30 mouse cellular contexts compared by ENCODE assay signal in the genomic region with DNA sequence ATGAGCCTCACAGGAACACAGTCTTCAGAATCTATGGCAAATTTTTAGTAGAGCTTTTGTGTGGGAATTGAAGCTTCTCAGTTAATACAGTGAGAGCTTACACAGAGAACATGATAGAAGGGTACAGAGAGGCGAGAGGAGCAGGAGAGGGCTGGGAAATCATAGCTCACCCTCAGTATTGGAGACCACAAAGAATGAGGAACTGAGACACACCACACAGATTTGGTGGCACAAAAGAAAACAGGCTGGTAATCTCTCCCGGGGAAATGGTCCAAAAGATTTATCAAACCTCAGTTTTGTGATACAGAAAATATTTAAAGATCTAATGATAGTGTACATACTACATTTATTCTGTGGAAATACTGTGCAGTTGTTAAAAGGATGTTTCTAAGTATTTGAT. TPM values are rescaled to one million over a fixed set of nuclear protein-coding genes. Genes with fewer than 3 reads are reported as not detected.
A peak's percentile ranks its signal among the peaks of the same experiment; 100 is the strongest.
DNase-seq lines count a peak whose midpoint lies in the region; ATAC-seq and TF ChIP-seq lines count a peak whose summit lies in the region.
"Had no signal": no experiment of that assay in that cellular context is flagged by ENCODE, and none has a peak within 500 bp of the region (broad histone marks: within the 10 kb centered on the region; RNA-seq: fewer than 3 reads in every experiment).

No protein-coding gene starts in this region.

- TF ChIP-seq RAD21 in MEL (IDR thresholded peaks at IDR 0.05; ENCODE audit: low read depth, low read length), result no peak

- no peak for TF ChIP-seq POLR2A in MEL (IDR thresholded peaks at IDR 0.05; ENCODE audit: control insufficient read depth in 1 of 2, insufficient read depth in 1 of 2, low read depth in 1 of 2, low read length in 2 of 2, poor library complexity in 1 of 2)

- H3K27ac ChIP-seq in MEL (ENCODE audit: control insufficient read depth, low read depth, low read length), result no peak overlapping the region
- H3K27ac ChIP-seq in macrophage, result peak overlapping the region; percentile 28; the same call in 1 of the 2 replicates
- H3K27ac ChIP-seq in hindbrain, embryonic 13.5 days, result no peak overlapping the region
- no peak overlapping the region for H3K27ac ChIP-seq in layer of hippocampus, adult 2 months
- H3K27ac ChIP-seq: forebrain, embryonic 13.5 days; hindbrain, embryonic 12.5 days; kidney, postnatal 0 days; left cerebral cortex, adult 2 months; limb, embryonic 12.5 days; liver, embryonic 15.5 days; midbrain, embryonic 13.5 days; neural tube, embryonic 15.5 days had no signal

- intact Hi-C loops in gastrocnemius, postnatal 36 days (cut with DNase I), result no loop called here

- no peak overlapping the region for H3K4me2 ChIP-seq in hindbrain, embryonic 13.5 days
- H3K4me2 ChIP-seq: forebrain, embryonic 13.5 days; hindbrain, embryonic 12.5 days; limb, embryonic 12.5 days; liver, embryonic 15.5 days; lung, embryonic 14.5 days; midbrain, embryonic 13.5 days; neural tube, embryonic 15.5 days had no signal

- 7% methylated on average over 2 of the region's 2 CpGs for WGBS in macrophage (ENCODE audit: missing documents)
- WGBS in hindbrain, embryonic 13.5 days, result 81% methylated on average over 2 of the region's 2 CpGs

- no peak for TF ChIP-seq EP300 in MEL (IDR thresholded peaks at IDR 0.05; ENCODE audit: low read depth in 1 of 2, low read length in 2 of 2)

- no peaks in the 10 kb centered on the region for H3K9me3 ChIP-seq in MEL (replicated peaks; ENCODE audit: insufficient read depth, low read length)
- H3K9me3 ChIP-seq in hindbrain, embryonic 13.5 days, result no peaks in the 10 kb centered on the region
- H3K9me3 ChIP-seq: forebrain, embryonic 13.5 days; hindbrain, embryonic 12.5 days; limb, embryonic 12.5 days; liver, embryonic 15.5 days; megakaryocyte, embryonic 14.5 days; midbrain, embryonic 13.5 days; neural tube, embryonic 15.5 days had no signal

- no peaks in the 10 kb centered on the region; a peak in 1 of 4 replicates for H3K27me3 ChIP-seq in MEL (ENCODE audit: control insufficient read depth in 1 of 2, insufficient read depth in 2 of 2, low read length in 2 of 2)
- no peaks in the 10 kb centered on the region for H3K27me3 ChIP-seq in splenic B cell, adult 2 months (ENCODE audit: control insufficient read depth, insufficient read depth, low read length, poor library complexity, severe bottlenecking)
- H3K27me3 ChIP-seq in hindbrain, embryonic 13.5 days, result no peaks in the 10 kb centered on the region
- H3K27me3 ChIP-seq: forebrain, embryonic 13.5 days; hindbrain, embryonic 12.5 days; limb, embryonic 12.5 days; liver, embryonic 15.5 days; midbrain, embryonic 13.5 days; neural tube, embryonic 15.5 days had no signal

- H3K36me3 ChIP-seq in MEL (ENCODE audit: control insufficient read depth in 1 of 2, insufficient read depth in 2 of 2, low read length in 2 of 2) (no peaks in the 10 kb centered on the region), macrophage (ENCODE audit: inconsistent target) (no peaks in the 10 kb centered on the region)
- H3K36me3 ChIP-seq in splenic B cell, adult 2 months (ENCODE audit: control insufficient read depth, insufficient read depth, low read length, poor library complexity, severe bottlenecking), result no peaks in the 10 kb centered on the region
- no peaks in the 10 kb centered on the region for H3K36me3 ChIP-seq in hindbrain, embryonic 13.5 days
- H3K36me3 ChIP-seq: hindbrain, embryonic 12.5 days; limb, embryonic 12.5 days; liver, embryonic 15.5 days; midbrain, embryonic 13.5 days; neural tube, embryonic 15.5 days had no signal

- H3K79me2 ChIP-seq in MEL (ENCODE audit: control insufficient read depth, insufficient read depth, low read length, poor library complexity) (no peaks in the 10 kb centered on the region), macrophage (ENCODE audit: inconsistent target) (no peaks in the 10 kb centered on the region)

- peak; percentile 72 for DNase-seq in A20 (ENCODE audit: low read depth, low spot score)
- no peak for DNase-seq in MEL (ENCODE audit: low read depth, low spot score)
- peak; percentile 61 for DNase-seq in splenic B cell, adult 2 months (ENCODE audit: low read depth, low spot score)
- no peak for DNase-seq in gastrocnemius, postnatal 36 days
- no peak for DNase-seq in layer of hippocampus, adult 2 months (ENCODE audit: low spot score in 2 of 2)
- DNase-seq: adrenal gland, postnatal 25 days; cerebellum, adult 18-20 months; cerebellum, postnatal 10 days; gastrocnemius, postnatal 14 days; heart, postnatal 14 days; kidney, adult 8-10 months; layer of hippocampus, adult 9-11 months; lung, embryonic 14.5 days; lung, postnatal 14 days; right cerebral cortex, adult 18-20 months; right cerebral cortex, postnatal 4 days; thymus, adult 2 months; thymus, postnatal 36 days had no signal

- no peak overlapping the region for H3K9ac ChIP-seq in MEL (ENCODE audit: control insufficient read depth, low read depth, low read length, poor library complexity, severe bottlenecking)
- H3K9ac ChIP-seq in hindbrain, embryonic 13.5 days, result no peak overlapping the region
- H3K9ac ChIP-seq: forebrain, embryonic 13.5 days; hindbrain, embryonic 12.5 days; limb, embryonic 12.5 days; liver, embryonic 15.5 days; lung, embryonic 14.5 days; midbrain, embryonic 13.5 days; neural tube, embryonic 15.5 days had no signal

- no peak for TF ChIP-seq CTCF in MEL (IDR thresholded peaks at IDR 0.05 in 2 of 3, conservative IDR thresholded peaks at IDR 0.05 in 1 of 3; ENCODE audit: control insufficient read depth in 1 of 3, insufficient read depth in 1 of 3, low read depth in 2 of 3, low read length in 3 of 3, poor library complexity in 1 of 3, severe bottlenecking in 1 of 3)
- TF ChIP-seq CTCF in layer of hippocampus, adult 2 months (conservative IDR thresholded peaks at IDR 0.05), result no peak

- H3K4me1 ChIP-seq in MEL (ENCODE audit: control insufficient read depth in 1 of 2, insufficient read depth in 2 of 2, low read length in 2 of 2), result no peaks in the 10 kb centered on the region
- H3K4me1 ChIP-seq in hindbrain, embryonic 13.5 days (replicated peaks), result no peaks in the 10 kb centered on the region
- H3K4me1 ChIP-seq: forebrain, embryonic 13.5 days; hindbrain, embryonic 12.5 days; limb, embryonic 12.5 days; liver, embryonic 15.5 days; megakaryocyte, embryonic 14.5 days; midbrain, embryonic 13.5 days; neural tube, embryonic 15.5 days had no signal

- ATAC-seq in hindbrain, embryonic 13.5 days (ENCODE audit: low FRiP score), result no peak
- ATAC-seq: forebrain, embryonic 13.5 days; intestine, embryonic 16.5 days; midbrain, embryonic 13.5 days had no signal

- no peak overlapping the region for H3K4me3 ChIP-seq in MEL (ENCODE audit: control insufficient read depth in 1 of 2, insufficient read depth in 1 of 2, low read depth in 2 of 2, low read length in 2 of 2)
- H3K4me3 ChIP-seq in macrophage (ENCODE audit: inconsistent target), result no peak overlapping the region
- no peak overlapping the region for H3K4me3 ChIP-seq in hindbrain, embryonic 13.5 days
- H3K4me3 ChIP-seq in layer of hippocampus, adult 2 months, result no peak overlapping the region
- H3K4me3 ChIP-seq: forebrain, embryonic 13.5 days; hindbrain, embryonic 12.5 days; left cerebral cortex, adult 2 months; limb, embryonic 12.5 days; liver, embryonic 15.5 days; megakaryocyte, embryonic 14.5 days; midbrain, embryonic 13.5 days; neural tube, embryonic 15.5 days had no signal

TF ChIP-seq in MEL, 35 proteins besides CTCF, POLR2A, EP300 and RAD21:
- peak; percentile 48; the same call in 1 of the 2 replicates for TF ChIP-seq RCOR1 (IDR thresholded peaks at IDR 0.05; ENCODE audit: low read depth, low read length)
- no peak for TF ChIP-seq MEF2A (IDR thresholded peaks at IDR 0.05; ENCODE audit: extremely low read depth, insufficient replicate concordance, low read depth, low read length, poor library complexity, severe bottlenecking)

RNA-seq across cellular contexts. Expression of a gene that starts 11.6 kb away (rescaled TPM):
- total RNA-seq in MEL (2012; rRNA removed), result not detected in 2 replicates
- not detected for polyA plus RNA-seq in MEL (2012; ENCODE audit: insufficient read depth in 1 of 2, insufficient read length in 2 of 2, low read depth in 1 of 2, low replicate concordance in 2 of 2, missing spikeins in 1 of 2)
- total RNA-seq in macrophage (2018; cell fraction: chromatin; rRNA removed), result 100 to 1,000 TPM in 18 of 26 experiments, 10 to 100 TPM in 8; 22.8 to 344 (median 153) TPM
- total RNA-seq in macrophage (2018; cell fraction: cytosol; rRNA removed), result 10 to 100 TPM; 18.9 to 91.9 (median 49.2) TPM
- 100 to 1,000 TPM in 14 of 26 experiments, 10 to 100 TPM in 12; 28.9 to 238 (median 118) TPM for total RNA-seq in macrophage (2018; cell fraction: nucleus; rRNA removed)
- polyA plus RNA-seq in macrophage (2018), result 13.7 to 42.1 TPM (median 34.1 TPM) in 3 replicates
- 25.3 and 25.8 TPM in 2 replicates for polyA plus RNA-seq in hindbrain, embryonic 13.5 days (2015; fragmentation: Nextera tagmentation; extraction: Ambion mirVana)
- 1 to 10 TPM; 2.2 to 2.9 TPM for total RNA-seq in gastrocnemius, postnatal 36 days (2021)
- total RNA-seq in layer of hippocampus, adult 2 months (2021), result 10 to 100 TPM; 17.6 to 21.4 TPM

Comparison
In these comparisons a context has a peak if more than half of its experiments do, and no peak if none do; other contexts are left out.
1. DNase-seq: peak in A20 (single experiment) and splenic B cell, adult 2 months (single experiment); none in MEL (single experiment), gastrocnemius, postnatal 36 days (0 of 2) and layer of hippocampus, adult 2 months (0 of 2).
2. RNA of a gene that starts 11.6 kb away (total RNA-seq): 17.6 to 21.4 TPM in layer of hippocampus, adult 2 months; 2.2 to 2.9 TPM in gastrocnemius, postnatal 36 days and not detected in MEL; every median in the first group is over 4 times any median in the second.